8 mouse cellular contexts compared by ENCODE assay signal in genomic region chr7:126199691-126200102, GRCm38 (mm10). TPM values are rescaled to one million over a fixed set of nuclear protein-coding genes. Genes with fewer than 3 reads are reported as not detected.
DNase-seq lines count a peak whose midpoint lies in the region; ATAC-seq lines count a peak whose summit lies in the region.

No protein-coding gene starts in this region.

- no peaks in the 10 kb centered on the region for H3K9me3 ChIP-seq in forebrain, embryonic 11.5 days (ENCODE audit: control insufficient read depth, low read length)

- peak overlapping the region; percentile 92 for H3K4me3 ChIP-seq in forebrain, embryonic 11.5 days (ENCODE audit: low read depth, low read length)

- H3K27me3 ChIP-seq in forebrain, embryonic 11.5 days (ENCODE audit: control insufficient read depth, insufficient read depth, low read length) = no peaks in the 10 kb centered on the region

- peak; percentile 72 for DNase-seq in MN1 (ENCODE audit: low spot score)
- DNase-seq in c-Kit-positive CD71-positive TER-119-positive erythroid progenitor cells, embryonic 14.5 days (ENCODE audit: low spot score) = peak; percentile 36
- DNase-seq in forebrain, embryonic 11.5 days (ENCODE audit: low spot score) = peak; percentile 81
- peak; percentile 16 to 35 for DNase-seq in layer of hippocampus, postnatal 25 days (ENCODE audit: extremely low spot score in 1 of 2, low spot score in 1 of 2)
- DNase-seq in lung, postnatal 25 days (ENCODE audit: low spot score) = peak; percentile 21
- DNase-seq in retina, embryonic 14.5 days (ENCODE audit: low spot score) = peak; percentile 49
- peak; percentile 33 for DNase-seq in urinary bladder, postnatal 14 days (ENCODE audit: low spot score)

- peak overlapping the region; percentile 98 for H3K9ac ChIP-seq in forebrain, embryonic 11.5 days (ENCODE audit: low read length)

- H3K27ac ChIP-seq in forebrain, embryonic 11.5 days (ENCODE audit: low read depth, low read length) = peak overlapping the region; percentile 70

- peak; percentile 61 for ATAC-seq in forebrain, embryonic 11.5 days (replicated peaks; ENCODE audit: low FRiP score)
- peak; percentile 47 for ATAC-seq in hematopoietic stem cell, adult 5-6 weeks (replicated peaks in 1 of 2; ENCODE audit: insufficient read depth in 1 of 2, low FRiP score in 2 of 2, low TSS enrichment in 1 of 2, low read depth in 1 of 2, poor library complexity in 2 of 2, severe bottlenecking in 2 of 2)

- peak overlapping the region; percentile 83 for H3K4me2 ChIP-seq in forebrain, embryonic 11.5 days (ENCODE audit: low read depth, low read length, severe bottlenecking)

- no peaks in the 10 kb centered on the region for H3K36me3 ChIP-seq in forebrain, embryonic 11.5 days (ENCODE audit: control insufficient read depth, insufficient read depth, low read length)

- H3K4me1 ChIP-seq in forebrain, embryonic 11.5 days (replicated peaks; ENCODE audit: control insufficient read depth, insufficient read depth, low read length) = no peaks in the 10 kb centered on the region; the same call in 1 of the 2 replicates

- WGBS in forebrain, embryonic 11.5 days = under 1% methylated on average over 27 of the region's 27 CpGs

RNA-seq across cellular contexts. Expression of gene Xpo6, which starts 0.6 kb away (rescaled TPM):
- polyA plus RNA-seq in forebrain, embryonic 11.5 days (2014; fragmentation: Nextera tagmentation; extraction: Ambion mirVana) = 76.4 and 91.6 TPM in 2 replicates
- 57.4 and 73.4 TPM in 2 replicates for total RNA-seq in hematopoietic stem cell, adult 5-6 weeks (2017)
- total RNA-seq in layer of hippocampus, postnatal 25 days (2021) = 10 to 100 TPM; 90.6 to 96.2 TPM

Comparison
In these comparisons a context has a peak if more than half of its experiments do, and no peak if none do; other contexts are left out.
1. Peak in every context shown above with its lines: DNase-seq, ATAC-seq, H3K4me3 ChIP-seq and H3K27ac ChIP-seq.
2. DNase-seq: peak in every context shown above with its lines; median percentile 81 in forebrain, embryonic 11.5 days; 72 in MN1; 49 in retina, embryonic 14.5 days; 36 in c-Kit-positive CD71-positive TER-119-positive erythroid progenitor cells, embryonic 14.5 days; 33 in urinary bladder, postnatal 14 days; 26 in layer of hippocampus, postnatal 25 days; 21 in lung, postnatal 25 days.